Mouse (Mus musculus): ENCODE measurements at regions not wholly inside any gene's neighbourhood (a gene's known extent, or its start where the extent isn't known, plus 50 kb on each side); places are given as distances from the start of the nearest gene placed in this dataset.

GRCm38 (mm10) chr7:133450246-133450645 lies 151.7 kb downstream of the Tex36 start:
- TF ChIP-seq EP300 (IDR thresholded peaks at IDR 0.05; ENCODE audit: insufficient read depth, low read depth, low read length) (no peak), POLR2A (IDR thresholded peaks at IDR 0.05; ENCODE audit: insufficient read depth, low read length) (no peak), CTCF (IDR thresholded peaks at IDR 0.05; ENCODE audit: low read depth, low read length) (no peak)
